Mouse (Mus musculus) sigmoid colon, adult 10 weeks (tissue): Measurements from ENCODE around the gene Prr12. TPM values are rescaled to one million over a fixed set of nuclear protein-coding genes. Genes with fewer than 3 reads are reported as not detected.

Experiments
- polyA plus RNA-seq: library from polyadenylated mRNA; stranded (reverse); fragments of 350-450 nt; fragmentation: Illumina TruSeq; extraction: RNeasy Lipid Tissue Mini Kit (QIAGEN cat#74804); gene quantifications from one replicate; pipeline ENCODE4 v1.2.3, GENCODE M21; 2014; ENCODE audit warnings: low read depth, low replicate concordance

Gene Prr12
- polyA plus RNA-seq = 0.22 TPM

GRCm38 (mm10) chr7:45052862-45053116, at the start of gene Prr12:
Prr12 (minus strand) TSS chr7:45052881.

GRCm38 (mm10) chr7:45092048-45092447, 39.4 kb upstream of the Prr12 start, which contains the start of gene Rcn3:
Rcn3 (minus strand) TSS chr7:45092221.

GRCm38 (mm10) chr7:45062239-45062835, 9.7 kb upstream of the Prr12 start, which contains the start of the genes Nosip and Prrg2:
Nosip (plus strand) TSS chr7:45062429.
Prrg2 (minus strand) TSS chr7:45062677.

GRCm38 (mm10) chr7:45017242-45018061, 35.2 kb downstream of the Prr12 start, which contains the start of gene Rras:
Rras (plus strand) TSS chr7:45017961.

GRCm38 (mm10) chr7:45015957-45016612, 36.6 kb downstream of the Prr12 start, which contains the start of gene Scaf1:
Scaf1 (minus strand) TSS chr7:45016363.

GRCm38 (mm10) chr7:44998501-44998955, 54.2 kb downstream of the Prr12 start, which contains the start of gene Bcl2l12:
Bcl2l12 (minus strand) TSS chr7:44998712.

DNA sequence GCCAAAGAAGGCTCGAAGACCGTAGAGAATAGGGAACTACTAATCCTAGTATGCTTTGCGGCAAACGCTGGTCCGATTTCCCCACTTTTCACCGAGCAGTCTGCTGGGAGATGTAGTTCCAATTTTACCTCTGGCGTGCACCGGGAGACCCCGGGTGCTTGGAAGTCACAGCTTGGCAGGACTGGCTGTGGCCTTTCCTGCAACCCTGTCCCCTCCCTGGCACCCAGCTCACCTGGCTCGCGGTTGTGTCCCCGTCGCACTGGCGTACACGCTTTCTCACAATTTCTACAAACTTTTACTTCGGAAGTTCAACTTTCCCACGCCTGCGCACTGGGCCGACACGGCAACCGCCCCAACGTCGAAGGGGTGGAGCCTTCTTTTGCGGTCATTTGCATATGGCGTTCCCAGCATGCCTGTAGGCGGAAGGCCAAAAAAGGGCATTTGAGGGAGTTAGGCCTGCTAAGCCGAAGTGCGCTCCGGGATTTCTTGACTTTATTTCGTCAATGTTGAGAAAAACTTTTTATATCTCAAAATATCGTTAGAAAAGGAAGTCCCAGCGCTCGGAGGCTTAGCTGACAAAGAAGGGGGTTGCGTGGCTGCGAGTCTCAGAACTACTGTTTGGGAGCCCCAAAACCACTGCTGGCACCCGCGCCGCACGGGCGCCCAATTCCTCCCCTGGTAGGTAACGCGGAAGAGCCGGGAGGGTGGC, 55.3 kb downstream of the Prr12 start, which contains the start of gene Irf3:
Irf3 (plus strand) TSS at position 418 of the 709 bp plus-strand sequence.

DNA sequence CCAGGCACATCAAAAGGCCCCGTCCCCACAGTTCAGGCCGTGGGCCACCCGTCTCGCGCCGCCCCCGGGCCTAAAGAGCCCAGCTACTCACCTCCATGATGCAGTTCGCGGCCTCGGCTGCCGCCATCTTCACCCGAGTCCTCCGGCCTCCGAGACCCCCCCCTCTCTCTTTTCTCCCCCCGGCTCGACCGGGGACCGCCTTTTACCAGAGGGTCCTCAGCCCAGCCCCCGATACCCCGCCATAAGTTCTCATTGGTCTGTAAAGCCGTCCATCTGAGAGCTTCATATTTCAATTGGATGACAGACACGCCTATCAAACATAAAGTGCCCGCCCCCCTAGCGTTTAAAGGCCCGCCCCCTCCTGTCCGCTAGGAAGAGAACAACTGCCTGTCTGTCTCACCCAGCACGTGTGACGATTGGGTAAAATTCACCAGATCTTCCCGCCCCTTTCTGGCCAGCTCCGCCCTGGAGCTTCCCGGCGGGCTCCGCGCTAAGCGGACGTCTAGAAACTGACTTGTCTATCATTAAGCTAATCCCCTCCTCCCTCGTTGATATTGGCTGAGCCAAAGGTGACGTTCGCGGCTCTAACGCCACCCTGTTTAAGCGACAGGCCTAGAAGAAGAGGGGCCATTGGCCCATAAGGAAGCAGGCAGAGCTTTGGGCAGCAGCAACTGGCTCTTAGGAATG, 66.3 kb downstream of the Prr12 start, which contains the start of gene Prmt1:
Prmt1 (minus strand) TSS at position 377 of the 687 bp plus-strand sequence.

Other genes starting within 250 kb of the Prr12 start
- 4.4 TPM for gene Nup62, start 236.8 kb downstream of the Prr12 start, polyA plus RNA-seq
- gene Il4i1, start 236.5 kb downstream of the Prr12 start, polyA plus RNA-seq = not detected
- gene Atf5, start 236.2 kb downstream of the Prr12 start, polyA plus RNA-seq = 3.8 TPM
- gene Akt1s1, start 203.9 kb downstream of the Prr12 start, polyA plus RNA-seq = 1.7 TPM
- 1.0 TPM for gene Tbc1d17, start 203.8 kb downstream of the Prr12 start, polyA plus RNA-seq
- gene Pnkp, start 195.7 kb downstream of the Prr12 start, polyA plus RNA-seq = 0.19 TPM
- not detected for gene Ptov1, start 183.1 kb downstream of the Prr12 start, polyA plus RNA-seq
- 2.7 TPM for gene Med25, start 160.2 kb downstream of the Prr12 start, polyA plus RNA-seq
- gene Fuz, start 156.8 kb downstream of the Prr12 start, polyA plus RNA-seq = 3.2 TPM
- gene Ap2a1, start 123.4 kb downstream of the Prr12 start, polyA plus RNA-seq = 19.4 TPM
- gene Tsks, start 109.7 kb downstream of the Prr12 start, polyA plus RNA-seq = not detected
- gene Cpt1c, start 78.0 kb downstream of the Prr12 start, polyA plus RNA-seq = 0.44 TPM
- 3.3 TPM for gene Prmt1, start 66.3 kb downstream of the Prr12 start, polyA plus RNA-seq
- gene Irf3, start 55.2 kb downstream of the Prr12 start, polyA plus RNA-seq = 24.0 TPM
- 0.76 TPM for gene Bcl2l12, start 54.2 kb downstream of the Prr12 start, polyA plus RNA-seq
- 6.3 TPM for gene Scaf1, start 36.5 kb downstream of the Prr12 start, polyA plus RNA-seq
- gene Rras, start 34.9 kb downstream of the Prr12 start, polyA plus RNA-seq = 3.2 TPM
- gene Nosip, start 9.5 kb upstream of the Prr12 start, polyA plus RNA-seq = 6.3 TPM
- 10.9 TPM for gene Prrg2, start 9.8 kb upstream of the Prr12 start, polyA plus RNA-seq
- gene Rcn3, start 39.3 kb upstream of the Prr12 start, polyA plus RNA-seq = not detected
- gene Fcgrt, start 51.0 kb upstream of the Prr12 start, polyA plus RNA-seq = 8.9 TPM
- 378 TPM for gene Rps11, start 71.6 kb upstream of the Prr12 start, polyA plus RNA-seq
- 519 TPM for gene Rpl13a, start 75.9 kb upstream of the Prr12 start, polyA plus RNA-seq
- gene Gm45713, start 83.3 kb upstream of the Prr12 start, polyA plus RNA-seq = not detected
- gene Flt3l, start 83.6 kb upstream of the Prr12 start, polyA plus RNA-seq = 14.4 TPM
- gene Pih1d1, start 101.4 kb upstream of the Prr12 start, polyA plus RNA-seq = 1.2 TPM
- gene Aldh16a1, start 101.7 kb upstream of the Prr12 start, polyA plus RNA-seq = 12.3 TPM
- gene Slc17a7, start 111.1 kb upstream of the Prr12 start, polyA plus RNA-seq = not detected
- gene Gfy, start 126.7 kb upstream of the Prr12 start, polyA plus RNA-seq = not detected
- gene Pth2, start 128.1 kb upstream of the Prr12 start, polyA plus RNA-seq = not detected
- gene Ccdc155, start 152.0 kb upstream of the Prr12 start, polyA plus RNA-seq = not detected
- gene Dkkl1, start 159.3 kb upstream of the Prr12 start, polyA plus RNA-seq = not detected
- 1.1 TPM for gene Tead2, start 162.9 kb upstream of the Prr12 start, polyA plus RNA-seq
- gene Cd37, start 186.2 kb upstream of the Prr12 start, polyA plus RNA-seq = 3.6 TPM
- not detected for gene Slc6a16, start 188.2 kb upstream of the Prr12 start, polyA plus RNA-seq
- gene Slc6a21, start 224.6 kb upstream of the Prr12 start, polyA plus RNA-seq = not detected